Mouse (Mus musculus): ENCODE measurements around the gene Ak3. TPM values are rescaled to one million over a fixed set of nuclear protein-coding genes. Genes with fewer than 3 reads are reported as not detected.
"Not testable (repeated sequence)": the region's sequence is repeated elsewhere in the genome, so short reads cannot be mapped to it uniquely, and the experiment has no call there.

The Ak3 gene
- polyA plus RNA-seq, 1 experiment from 2014 or later, result 43.1 TPM

DNA sequence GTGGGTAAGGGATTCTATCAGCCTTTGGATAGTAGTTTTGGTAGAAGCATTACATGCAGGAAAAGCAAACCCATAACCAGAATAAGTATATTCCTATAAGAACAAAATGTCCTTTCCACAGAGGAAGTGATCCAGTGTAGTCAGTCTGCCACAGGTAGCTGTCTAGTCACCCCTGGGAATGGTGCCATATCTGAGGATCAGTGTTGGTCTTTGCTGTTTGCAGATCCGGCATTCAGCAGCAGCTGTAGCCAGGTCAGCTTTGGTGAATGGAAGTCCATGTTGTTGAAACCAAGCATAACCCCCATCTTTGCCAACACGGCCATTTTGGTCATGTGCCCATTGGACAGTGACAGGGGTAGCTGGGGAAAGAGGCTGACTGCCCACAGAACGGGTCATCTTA lies 16.0 kb downstream of the Ak3 start:
- H3K27ac ChIP-seq, result no peak overlapping the region
- H3K4me3 ChIP-seq (ENCODE audit: inconsistent target), result no peak overlapping the region
- WGBS (ENCODE audit: missing documents), result 91% methylated on average over 1 of the region's 3 CpGs
- no peaks in the 10 kb centered on the region for H3K36me3 ChIP-seq (ENCODE audit: inconsistent target)
- H3K79me2 ChIP-seq (ENCODE audit: inconsistent target), result no peaks in the 10 kb centered on the region

DNA sequence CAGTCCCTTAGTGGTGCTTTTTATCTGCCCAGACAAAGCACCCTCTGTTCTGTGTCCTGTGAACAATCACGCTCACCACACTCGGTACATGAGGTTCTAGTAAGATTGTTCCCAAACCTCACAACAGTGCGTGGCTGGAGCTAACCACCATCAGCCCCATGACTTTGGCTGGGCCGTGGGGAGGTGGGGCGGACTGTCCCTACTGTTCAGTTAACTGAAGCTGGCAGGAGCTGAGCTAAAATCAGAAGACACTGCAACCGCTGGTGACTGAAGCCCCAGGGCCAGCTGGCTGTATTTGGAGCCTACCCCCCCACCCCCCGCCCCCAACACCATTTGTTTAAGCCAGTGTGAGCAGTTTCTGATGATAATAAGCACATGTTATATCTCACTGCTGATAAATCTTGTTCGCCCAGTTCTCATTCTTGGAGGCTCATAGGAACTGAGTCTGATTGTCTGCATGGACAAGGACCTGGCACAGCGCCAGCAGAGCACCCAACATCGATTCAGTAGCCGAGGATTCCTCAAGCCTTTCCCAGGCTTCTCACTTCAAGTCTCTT lies 23.3 kb downstream of the Ak3 start:
- H3K79me2 ChIP-seq (ENCODE audit: inconsistent target), result no peaks in the 10 kb centered on the region
- peaks cover 56% of the 10 kb centered on the region for H3K36me3 ChIP-seq (ENCODE audit: inconsistent target)
- no peak overlapping the region for H3K27ac ChIP-seq
- no peak overlapping the region for H3K4me3 ChIP-seq (ENCODE audit: inconsistent target)
- WGBS (ENCODE audit: missing documents), result 97% methylated on average over 11 of the region's 11 CpGs

DNA sequence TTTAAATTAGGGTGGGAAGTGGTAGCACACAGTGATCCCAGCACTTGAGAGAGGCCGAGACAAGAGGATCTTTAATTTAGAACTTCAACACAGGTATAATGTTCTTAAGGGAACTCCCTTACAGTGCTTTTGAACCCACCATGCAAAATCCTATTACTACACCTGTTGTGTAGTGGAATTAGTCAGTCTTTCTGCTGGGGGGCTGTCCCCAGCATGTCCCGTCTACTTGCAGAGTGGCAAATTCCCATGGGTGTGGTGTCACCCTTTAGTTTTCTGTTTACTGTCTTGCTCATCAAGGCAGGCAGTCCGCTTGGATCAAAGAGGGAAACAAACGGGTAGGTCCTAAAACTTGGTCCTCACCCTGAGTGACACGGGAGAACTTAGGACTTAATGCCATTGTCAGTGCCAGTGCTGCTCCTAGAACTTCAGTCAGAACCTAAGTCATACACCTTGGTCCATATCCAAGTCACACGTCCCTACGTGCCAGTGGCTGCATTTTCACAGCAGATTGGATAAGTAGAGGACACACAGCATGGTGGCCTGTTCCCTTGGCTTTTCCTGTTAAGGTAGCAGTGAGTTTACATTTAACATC lies 25.9 kb downstream of the Ak3 start:
- no peak overlapping the region for H3K27ac ChIP-seq
- peaks cover 66% of the 10 kb centered on the region for H3K36me3 ChIP-seq (ENCODE audit: inconsistent target)
- WGBS (ENCODE audit: missing documents), result 97% methylated on average over 7 of the region's 7 CpGs
- H3K4me3 ChIP-seq (ENCODE audit: inconsistent target), result no peak overlapping the region
- no peaks in the 10 kb centered on the region for H3K79me2 ChIP-seq (ENCODE audit: inconsistent target)

DNA sequence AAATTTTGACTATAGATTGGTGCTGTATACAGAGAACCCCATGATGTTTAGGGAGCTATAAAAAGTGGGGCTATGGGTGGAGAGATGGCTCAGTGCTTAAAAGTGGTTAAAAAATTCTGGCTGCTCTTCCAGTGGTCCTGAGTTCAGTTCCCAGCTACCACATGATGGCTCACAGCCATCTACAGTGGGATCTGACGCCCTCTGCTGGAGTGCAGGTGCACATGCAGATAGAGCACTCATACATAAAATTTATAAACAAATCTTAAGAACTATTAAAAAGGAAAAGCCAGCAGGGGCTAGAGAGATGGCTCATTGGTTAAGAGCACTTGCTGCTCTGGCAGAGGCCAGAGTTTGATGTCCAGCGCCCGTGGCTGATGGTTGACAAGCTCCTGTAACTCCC lies 28.1 kb downstream of the Ak3 start:
- H3K27ac ChIP-seq, result no peak overlapping the region
- H3K79me2 ChIP-seq (ENCODE audit: inconsistent target), result no peaks in the 10 kb centered on the region
- 92% methylated on average over 3 of the region's 3 CpGs for WGBS (ENCODE audit: missing documents)
- peaks cover 58% of the 10 kb centered on the region for H3K36me3 ChIP-seq (ENCODE audit: inconsistent target)
- H3K4me3 ChIP-seq (ENCODE audit: inconsistent target), result no peak overlapping the region

DNA sequence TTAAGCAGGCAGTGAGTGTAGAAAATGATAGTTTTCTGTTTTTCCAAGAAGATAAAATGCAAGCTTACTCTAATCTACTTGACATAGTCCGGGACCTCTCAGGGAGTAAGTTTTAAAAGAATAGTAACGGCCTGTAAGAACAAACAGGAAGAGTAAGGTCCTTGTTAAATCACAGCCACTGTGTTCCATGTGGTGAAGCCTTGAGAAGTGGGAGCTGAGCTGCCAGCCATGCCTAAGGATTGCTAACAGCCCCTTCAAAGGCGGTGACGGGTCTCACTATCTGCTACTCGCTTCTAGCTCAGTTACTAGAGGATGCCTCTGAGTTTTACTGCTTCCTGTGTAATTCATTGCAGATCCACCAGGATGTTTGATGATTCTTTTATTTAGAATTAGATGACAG lies 31.0 kb downstream of the Ak3 start:
- Histone ChIP-seq H3K36me3 (ENCODE audit: inconsistent target) (peaks cover 52% of the 10 kb centered on the region), H3K79me2 (ENCODE audit: inconsistent target) (no peaks in the 10 kb centered on the region), H3K27ac (no peak overlapping the region), H3K4me3 (ENCODE audit: inconsistent target) (no peak overlapping the region)
- WGBS (ENCODE audit: missing documents), result 94% methylated on average over 5 of the region's 5 CpGs

DNA sequence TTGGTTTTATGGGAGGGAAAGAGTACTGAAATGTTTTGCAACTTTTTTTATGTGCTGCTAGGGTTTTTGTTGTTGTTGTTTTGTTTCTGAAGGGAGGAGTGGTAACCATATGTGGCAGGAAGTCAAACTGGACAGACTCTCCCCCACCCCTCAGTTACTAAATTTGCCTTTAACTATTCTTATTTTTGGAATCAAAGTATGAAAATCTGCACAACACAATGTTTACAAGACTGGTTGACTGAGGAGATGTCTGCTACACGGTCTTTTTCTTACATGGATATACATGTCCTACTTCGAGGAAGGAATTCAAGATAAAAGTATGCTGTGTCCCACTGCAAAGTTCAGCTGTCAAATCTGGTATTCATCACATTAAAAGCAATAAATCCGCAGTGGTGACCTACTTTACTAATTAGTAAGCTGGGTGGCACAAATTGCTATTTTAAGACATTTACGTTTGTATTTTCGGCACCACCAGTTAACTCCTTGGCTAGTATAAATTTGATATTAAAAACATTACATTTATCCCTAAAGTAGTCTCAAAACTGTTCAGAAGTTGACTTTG lies 31.5 kb downstream of the Ak3 start:
- whole genome bisulfite sequencing (ENCODE audit: missing documents), result 96% methylated on average over 5 of the region's 5 CpGs

DNA sequence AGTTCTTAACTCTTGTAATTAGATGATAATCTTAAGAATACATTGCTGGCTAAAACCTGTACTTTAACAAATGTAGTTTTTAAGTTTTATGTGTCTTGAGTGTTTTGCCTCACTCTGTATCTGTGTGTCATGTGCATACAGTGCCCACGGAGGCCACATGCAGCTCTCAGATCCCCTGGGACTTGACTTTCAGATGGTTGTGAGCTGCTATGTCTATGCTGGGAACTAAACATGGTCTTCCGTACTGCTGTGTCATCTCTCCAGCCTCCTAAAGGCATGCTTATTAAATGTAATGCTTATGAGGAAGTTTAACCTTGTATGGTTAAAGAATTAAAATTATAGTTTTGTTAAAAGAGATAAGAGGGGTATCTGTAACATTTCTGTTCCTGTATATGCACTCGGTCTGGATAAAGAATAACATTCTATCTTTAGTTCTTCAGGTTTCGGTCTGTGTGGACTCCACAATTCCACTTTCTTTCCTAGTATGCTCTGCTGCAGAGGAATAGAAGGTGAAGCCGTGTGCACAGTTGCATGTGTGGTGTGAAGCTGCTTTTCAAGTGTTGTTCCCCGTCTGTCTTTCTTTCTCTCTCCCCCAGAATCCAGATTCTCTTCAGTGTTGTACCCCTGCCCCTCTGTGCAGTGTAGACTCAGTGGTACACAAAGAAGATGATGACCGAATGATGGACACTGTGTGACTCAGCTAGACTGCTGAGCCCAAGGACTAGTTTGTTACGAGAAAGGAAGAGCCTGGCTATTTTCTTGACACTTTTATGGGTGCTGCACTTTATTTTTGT lies 32.2 kb downstream of the Ak3 start:
- WGBS (ENCODE audit: missing documents), result 95% methylated on average over 8 of the region's 8 CpGs
- H3K79me2 ChIP-seq (ENCODE audit: inconsistent target), result no peaks in the 10 kb centered on the region
- H3K4me3 ChIP-seq (ENCODE audit: inconsistent target), result no peak overlapping the region
- H3K27ac ChIP-seq, result no peak overlapping the region
- H3K36me3 ChIP-seq (ENCODE audit: inconsistent target), result peaks cover 47% of the 10 kb centered on the region

More for the DNA sequence above, 31.5 kb downstream of the Ak3 start:
- no peak overlapping the region for H3K4me3 ChIP-seq (ENCODE audit: inconsistent target)
- H3K27ac ChIP-seq, result no peak overlapping the region
- peaks cover 52% of the 10 kb centered on the region for H3K36me3 ChIP-seq (ENCODE audit: inconsistent target)
- no peaks in the 10 kb centered on the region for H3K79me2 ChIP-seq (ENCODE audit: inconsistent target)

DNA sequence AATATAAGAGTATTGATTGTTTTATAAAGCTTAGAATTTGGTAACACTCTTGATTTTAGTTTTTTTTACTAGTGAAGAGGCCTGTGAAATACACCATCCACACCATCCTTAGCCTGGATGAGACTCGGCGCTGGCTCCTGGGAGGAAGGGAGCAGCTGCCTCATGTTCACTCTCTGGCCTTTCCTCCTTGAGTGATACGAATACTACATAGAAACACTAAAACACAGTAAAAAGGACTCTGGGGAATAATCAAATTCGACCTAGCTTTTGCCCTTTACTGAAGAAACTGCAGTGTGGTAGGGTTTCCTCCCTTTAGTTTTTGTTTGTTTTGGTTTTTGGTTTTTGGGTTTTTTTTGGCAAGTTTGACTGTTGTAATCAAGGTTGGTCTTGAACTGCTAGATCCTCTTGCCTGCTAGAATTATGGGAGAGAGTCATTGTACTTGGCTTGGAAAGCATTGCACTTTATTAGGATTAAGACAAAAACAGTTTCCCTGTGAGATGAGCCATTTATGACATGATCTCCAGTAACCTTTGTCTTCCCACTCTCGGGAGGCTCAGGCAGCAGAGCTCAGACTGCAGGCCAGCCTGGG lies 33.2 kb downstream of the Ak3 start:
- WGBS (ENCODE audit: missing documents), result 100% methylated on average over 5 of the region's 5 CpGs
- no peaks in the 10 kb centered on the region for H3K79me2 ChIP-seq (ENCODE audit: inconsistent target)
- H3K36me3 ChIP-seq (ENCODE audit: inconsistent target), result peaks cover 43% of the 10 kb centered on the region

DNA sequence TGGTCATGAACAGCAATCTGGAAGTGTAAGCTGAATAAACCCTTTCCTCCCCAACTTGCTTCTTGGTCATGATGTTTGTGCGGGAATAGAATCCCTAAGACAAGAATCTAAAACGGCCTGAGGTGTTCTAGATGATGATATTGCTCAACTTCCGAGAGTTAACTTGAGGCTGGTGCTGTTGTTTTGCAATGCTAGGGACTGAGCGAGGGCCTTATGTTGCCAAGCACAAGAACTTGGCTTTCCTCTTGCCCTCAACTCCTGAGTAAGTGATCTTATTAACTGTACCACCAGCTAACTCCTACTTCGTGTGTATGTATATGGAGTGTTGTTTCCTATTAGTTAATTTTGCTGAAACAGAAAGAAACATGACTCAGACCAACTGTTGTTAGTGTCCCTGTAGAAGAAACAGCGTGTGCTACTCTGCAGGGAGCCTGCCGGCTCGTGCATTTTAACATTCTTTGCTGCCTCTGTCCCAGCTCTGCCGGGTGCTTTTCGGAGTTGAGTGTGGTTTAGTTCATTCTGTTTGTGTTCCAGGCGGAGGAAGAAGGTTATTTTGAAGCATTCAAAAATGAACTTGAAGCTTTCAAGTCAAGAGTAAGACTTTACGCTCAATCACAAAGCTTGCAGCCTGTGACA lies 36.3 kb downstream of the Ak3 start:
- H3K4me3 ChIP-seq (ENCODE audit: inconsistent target), result no peak overlapping the region
- H3K36me3 ChIP-seq (ENCODE audit: inconsistent target), result peaks cover 43% of the 10 kb centered on the region
- H3K79me2 ChIP-seq (ENCODE audit: inconsistent target), result no peaks in the 10 kb centered on the region
- no peak overlapping the region for H3K27ac ChIP-seq
- 63% methylated on average over 12 of the region's 12 CpGs for WGBS (ENCODE audit: missing documents)

More for the DNA sequence above, 33.2 kb downstream of the Ak3 start:
- Histone ChIP-seq H3K27ac (no peak overlapping the region), H3K4me3 (ENCODE audit: inconsistent target) (no peak overlapping the region)

DNA sequence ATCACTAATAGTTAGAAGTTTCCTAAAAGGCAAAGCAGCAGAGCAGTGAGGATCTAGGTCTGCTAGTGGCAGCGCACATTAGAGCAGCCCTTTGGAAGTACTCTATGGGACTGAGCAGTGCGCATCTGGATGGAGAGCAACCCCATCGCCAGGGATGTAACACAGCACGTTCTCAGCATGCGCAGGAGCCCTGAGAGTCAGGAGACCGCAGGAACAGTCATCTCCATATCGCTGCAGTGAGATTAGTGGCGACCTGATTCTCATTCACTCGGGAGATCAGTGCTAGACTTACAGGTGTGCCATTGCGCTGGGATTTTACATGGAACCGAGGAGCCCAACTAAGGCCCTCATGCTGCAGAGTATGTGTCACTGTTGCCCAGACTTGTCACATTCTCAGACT lies 38.7 kb downstream of the Ak3 start:
- no peak overlapping the region for H3K27ac ChIP-seq
- 94% methylated on average over 11 of the region's 11 CpGs for WGBS (ENCODE audit: missing documents)
- no peak overlapping the region for H3K4me3 ChIP-seq (ENCODE audit: inconsistent target)
- peaks cover 12% of the 10 kb centered on the region; the same call in 1 of the 2 replicates for H3K79me2 ChIP-seq (ENCODE audit: inconsistent target)
- peaks cover 28% of the 10 kb centered on the region for H3K36me3 ChIP-seq (ENCODE audit: inconsistent target)

DNA sequence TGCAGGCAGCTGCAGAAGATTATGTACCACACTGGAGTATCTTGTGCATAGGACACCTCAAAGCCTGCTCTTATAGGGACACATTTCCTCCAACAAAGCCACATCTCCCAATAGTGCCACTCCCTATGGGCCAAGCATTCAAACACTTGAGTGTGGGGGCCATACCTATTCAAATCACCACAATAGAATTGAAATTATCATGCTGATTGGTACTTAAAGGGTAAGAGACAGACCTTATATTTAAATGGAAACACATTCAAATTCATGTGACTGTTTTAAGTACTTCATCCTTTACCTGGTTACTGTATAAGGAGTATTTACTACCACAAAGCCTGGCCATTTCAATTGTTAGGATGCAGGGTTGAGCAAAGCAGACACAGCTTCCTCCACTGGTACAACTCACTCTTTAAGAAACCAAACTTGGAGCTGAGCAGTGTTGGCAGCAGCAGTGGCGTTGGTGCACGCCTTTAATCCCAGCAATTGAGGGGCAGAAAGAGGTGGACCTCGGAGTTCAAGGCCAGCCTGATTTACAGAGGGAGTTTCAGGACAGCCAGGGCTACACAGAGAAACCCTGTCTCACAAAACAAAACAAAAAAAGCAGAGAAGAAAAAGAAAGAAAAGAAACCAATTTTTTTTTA lies 39.6 kb downstream of the Ak3 start:
- Histone ChIP-seq H3K79me2 (ENCODE audit: inconsistent target) (peaks cover 14% of the 10 kb centered on the region; the same call in 1 of the 2 replicates), H3K36me3 (ENCODE audit: inconsistent target) (peaks cover 28% of the 10 kb centered on the region; the same call in 1 of the 2 replicates), H3K4me3 (ENCODE audit: inconsistent target) (no peak overlapping the region), H3K27ac (no peak overlapping the region)
- 100% methylated on average over 3 of the region's 3 CpGs for WGBS (ENCODE audit: missing documents)

DNA sequence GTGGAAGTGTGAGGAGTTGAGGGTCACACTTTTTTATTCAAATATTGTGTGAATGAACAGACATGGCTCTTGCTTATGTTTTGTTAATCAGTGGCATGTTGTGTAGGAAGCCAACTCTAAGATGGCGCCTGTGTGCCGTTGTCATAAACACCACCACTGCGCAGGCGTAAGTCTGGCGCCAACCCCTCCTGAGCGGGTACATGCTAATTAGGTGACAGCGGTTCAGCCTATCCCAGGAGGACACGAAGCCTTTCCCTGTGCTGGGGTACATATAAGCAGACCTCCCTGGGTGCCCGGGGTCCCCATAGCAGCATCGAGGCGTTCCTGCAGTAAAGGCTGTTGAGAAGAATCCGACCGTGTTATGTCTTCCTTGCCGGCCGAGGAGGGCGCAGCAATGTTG lies 47.4 kb downstream of the Ak3 start:
- peaks cover 39% of the 10 kb centered on the region; the same call in 1 of the 2 replicates for H3K36me3 ChIP-seq (ENCODE audit: inconsistent target)
- H3K79me2 ChIP-seq (ENCODE audit: inconsistent target), result peaks cover 82% of the 10 kb centered on the region; the same call in 1 of the 2 replicates
- not testable (repeated sequence) for H3K4me3 ChIP-seq (ENCODE audit: inconsistent target); H3K27ac ChIP-seq
- WGBS (ENCODE audit: missing documents), result 94% methylated on average over 12 of the region's 16 CpGs

DNA sequence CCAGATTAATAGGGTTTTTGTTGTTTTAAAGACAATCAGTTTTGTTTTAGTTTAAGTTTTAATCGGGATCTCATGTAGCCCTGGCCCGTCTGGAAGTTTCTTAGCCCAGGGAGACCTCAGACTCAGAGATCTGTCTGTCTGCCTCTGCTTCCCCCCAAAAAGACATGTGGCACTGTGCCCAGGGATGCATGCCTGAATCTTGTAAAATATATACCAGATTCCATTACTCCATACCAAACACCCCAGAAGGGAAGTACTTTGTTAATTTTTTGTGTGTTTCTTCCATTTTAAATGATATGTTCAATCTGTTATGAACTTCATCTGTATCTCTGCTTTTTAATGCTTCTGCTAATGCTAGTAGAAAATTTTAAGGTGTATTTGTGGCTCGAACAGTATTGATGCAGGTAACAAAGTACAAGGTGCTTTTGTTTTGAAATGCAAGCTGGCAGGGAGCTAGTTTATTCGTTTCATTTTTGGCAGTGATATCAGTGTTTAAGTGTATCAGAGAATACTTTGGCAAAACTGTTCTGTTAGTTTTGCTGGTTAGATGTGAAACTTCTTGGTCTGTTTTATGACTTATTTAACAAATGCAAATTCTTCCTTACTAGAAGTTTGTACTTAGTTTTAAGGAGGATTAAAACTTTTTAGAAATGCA lies 49.7 kb downstream of the Ak3 start:
- Histone ChIP-seq H3K79me2 (ENCODE audit: inconsistent target) (peaks cover 89% of the 10 kb centered on the region), H3K27ac (no peak overlapping the region), H3K4me3 (ENCODE audit: inconsistent target) (no peak overlapping the region), H3K36me3 (ENCODE audit: inconsistent target) (peaks cover 48% of the 10 kb centered on the region; the same call in 1 of the 2 replicates)
- WGBS (ENCODE audit: missing documents), result 91% methylated on average over 4 of the region's 4 CpGs

Measured in macrophage (primary cell).